Mouse (Mus musculus): ENCODE data around the gene Efcab14.
A peak's percentile ranks its signal among the peaks of the same experiment; 100 is the strongest.

The Efcab14 gene

DNA sequence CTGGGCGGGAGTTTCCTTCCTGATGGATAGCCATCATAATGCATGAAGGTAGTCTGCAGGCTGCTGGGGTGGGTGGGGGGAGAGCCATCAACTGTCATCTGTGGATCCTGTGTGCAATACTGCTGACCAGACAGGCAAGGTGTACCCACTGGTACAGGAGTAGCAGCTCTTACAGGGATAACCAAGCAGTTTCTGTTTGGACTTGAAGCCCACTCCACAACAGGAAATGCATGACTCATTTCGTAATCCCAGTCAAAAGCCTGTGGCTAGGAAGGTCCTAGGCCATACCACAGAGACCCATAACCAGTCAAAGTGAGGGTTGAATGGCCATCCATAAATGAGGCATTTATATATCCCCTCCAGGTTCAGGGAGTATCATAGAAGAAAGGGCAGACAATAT lies 40.1 kb downstream of the Efcab14 start:
- no peak for DNase-seq (ENCODE audit: low spot score)

DNA sequence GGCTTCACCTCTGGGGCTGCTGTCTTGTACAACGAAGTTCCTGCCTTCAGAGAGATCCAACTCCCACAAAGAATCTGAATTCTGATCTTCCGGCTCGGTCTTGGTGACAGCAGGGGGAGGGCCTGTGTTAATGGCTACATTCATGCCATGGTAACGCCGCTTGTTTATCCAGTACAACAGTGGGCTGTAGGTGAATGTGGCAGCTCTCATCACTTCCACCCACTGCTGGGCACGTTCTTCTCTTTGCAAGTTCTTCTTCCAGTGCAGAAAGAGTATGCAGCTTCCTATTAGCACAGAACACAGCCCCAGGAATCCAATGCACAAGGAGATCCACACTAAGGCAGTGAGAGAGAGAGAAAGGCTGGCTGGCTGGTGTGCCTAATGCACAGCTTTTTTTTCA lies 42.7 kb downstream of the Efcab14 start:
- no peak for DNase-seq (ENCODE audit: low spot score)

DNA sequence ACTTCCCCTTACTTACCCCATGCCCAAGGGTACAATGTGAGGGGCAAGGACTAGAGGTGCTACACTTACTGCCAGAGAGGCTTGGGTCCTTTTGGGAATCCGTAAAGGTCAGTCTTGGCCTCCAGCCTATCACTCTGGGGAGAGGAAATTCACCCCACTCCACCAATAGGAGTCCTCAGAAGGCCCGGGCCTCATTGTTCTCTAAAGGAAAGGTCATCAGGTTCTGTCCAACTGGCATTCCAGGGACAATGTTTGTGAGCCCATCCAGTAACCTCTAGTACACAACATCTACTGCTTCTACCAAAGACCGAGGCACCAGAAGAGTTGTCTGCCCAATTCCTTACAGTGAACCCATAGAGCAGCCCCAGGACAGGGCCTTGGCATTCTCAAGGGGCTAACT lies 43.4 kb downstream of the Efcab14 start, which contains the start of gene Tex38:
Gene Tex38 (minus strand): TSS at position 101 of the 400 bp plus-strand sequence.
- no peak for DNase-seq (ENCODE audit: low spot score)

DNA sequence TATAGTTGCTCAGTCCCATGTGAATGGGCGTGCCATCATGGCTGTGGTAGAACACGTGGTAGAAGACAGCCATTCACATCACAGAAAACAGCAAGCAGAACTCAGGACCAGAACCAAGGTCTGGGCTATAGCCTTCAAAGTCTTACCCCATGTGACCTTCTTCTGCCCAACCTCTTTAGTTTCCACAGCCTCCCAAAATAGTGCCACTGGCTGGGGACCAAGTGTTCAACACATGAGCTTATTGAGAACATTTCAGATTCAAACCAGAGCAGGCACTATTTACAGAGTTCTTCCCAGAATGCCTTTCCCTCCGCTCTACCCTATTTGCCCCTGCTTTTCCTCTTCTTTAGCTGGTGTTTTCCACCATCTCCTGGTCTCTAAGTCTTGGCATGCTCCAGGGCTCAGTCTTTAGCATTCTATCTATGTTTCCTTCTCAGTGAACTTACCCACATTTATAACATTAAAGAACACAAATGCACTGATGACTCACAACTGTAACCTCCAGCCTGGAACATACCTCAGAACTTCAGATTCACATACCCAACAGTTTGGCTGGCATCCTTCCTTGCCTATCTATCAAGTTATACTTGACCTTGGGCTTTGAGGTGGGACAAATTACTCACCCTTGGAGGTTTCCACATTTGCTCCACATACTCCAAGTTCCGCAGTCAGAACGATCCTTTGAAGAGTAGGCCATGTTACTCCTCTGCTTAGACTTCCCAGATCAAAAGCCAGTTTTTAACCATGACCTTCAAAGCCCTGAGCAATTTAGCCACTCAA lies 44.7 kb downstream of the Efcab14 start:
- no peak for DNase-seq (ENCODE audit: low spot score)

DNA sequence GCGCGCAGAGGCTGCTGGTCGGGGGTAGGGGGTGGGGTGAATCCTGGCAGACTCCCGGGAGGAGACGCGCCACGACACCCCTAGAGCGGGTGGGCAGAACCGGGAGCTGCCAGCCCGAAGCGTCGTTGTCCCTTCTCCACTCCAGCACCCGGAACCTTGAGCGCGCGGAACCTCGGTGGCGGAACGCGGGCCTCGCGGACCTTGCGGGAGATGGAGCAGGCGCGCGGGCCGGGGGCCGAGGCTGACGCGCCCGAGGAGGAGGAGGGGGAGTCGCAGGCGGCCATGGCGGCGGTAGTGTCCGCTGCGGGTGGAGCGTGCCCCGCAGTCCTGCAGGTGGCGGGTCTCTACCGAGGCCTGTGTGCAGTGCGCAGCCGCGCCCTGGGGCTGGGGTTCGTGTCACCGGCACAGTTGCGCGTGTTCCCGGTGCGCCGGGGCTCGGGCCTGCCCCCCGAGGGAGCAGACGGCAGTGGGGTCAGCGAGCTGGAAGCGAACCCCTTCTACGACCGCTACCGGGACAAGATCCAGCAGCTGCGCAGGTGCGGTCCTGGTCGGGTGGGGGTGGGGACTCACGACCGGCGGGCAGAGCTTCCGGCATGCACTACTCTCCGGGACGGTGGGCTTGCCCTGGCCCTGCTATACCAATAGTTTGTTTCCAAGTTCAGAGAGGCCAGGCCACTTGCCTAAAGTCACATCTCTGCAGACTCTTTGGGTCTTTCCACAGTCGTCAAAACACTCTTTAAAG lies 47.4 kb downstream of the Efcab14 start, which contains the start of gene Atpaf1:
Gene Atpaf1 (plus strand): TSS at position 44 of the 742 bp plus-strand sequence.
- DNase-seq (ENCODE audit: low spot score) = peak; percentile 71

DNA sequence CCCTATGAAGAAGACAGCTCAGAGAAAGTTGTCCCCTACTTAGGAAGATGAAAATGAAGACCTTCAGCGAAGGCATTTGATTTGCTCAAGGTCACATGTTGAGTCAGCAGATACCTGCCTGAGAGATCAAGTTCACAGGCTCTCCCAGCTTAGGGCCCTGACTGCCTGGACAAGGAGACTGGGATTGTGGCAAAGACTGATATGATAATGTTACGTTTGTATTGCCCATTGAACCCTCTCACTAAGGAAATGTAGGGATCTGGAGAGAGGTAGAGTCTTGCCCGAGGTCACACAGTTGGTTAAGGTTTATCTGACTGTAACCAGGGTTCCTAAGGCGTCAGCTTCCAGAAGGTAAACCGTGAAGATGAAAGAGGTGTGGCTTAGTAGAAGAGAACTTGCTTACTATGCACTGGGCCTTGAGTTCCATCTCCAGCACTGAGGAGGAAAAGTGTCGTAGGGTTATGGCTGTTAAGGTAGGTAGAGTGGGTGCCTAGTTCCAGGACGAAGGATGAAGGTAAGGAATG lies 48.0 kb downstream of the Efcab14 start:
- no peak for DNase-seq (ENCODE audit: low spot score)

DNA sequence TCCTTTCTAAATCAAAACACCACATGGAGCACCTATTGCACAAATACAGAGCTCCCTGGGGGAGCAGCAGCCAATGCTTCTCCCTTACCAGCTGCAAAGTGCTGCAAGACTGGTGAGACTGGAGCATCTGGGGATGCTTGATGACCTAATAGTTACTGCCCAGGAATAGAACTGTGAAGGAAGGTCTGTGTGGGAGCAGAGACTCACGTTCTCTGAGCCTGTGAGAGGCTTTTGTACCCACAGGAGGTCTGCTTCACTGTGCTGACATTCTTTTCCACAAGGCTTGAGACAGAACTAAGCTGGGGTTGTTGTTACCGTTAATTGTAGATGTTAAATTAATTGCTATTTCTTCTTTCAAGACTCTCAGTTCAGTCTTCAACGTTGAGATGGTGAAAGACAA lies 53.3 kb downstream of the Efcab14 start:
- no peak for DNase-seq (ENCODE audit: low spot score)

DNA sequence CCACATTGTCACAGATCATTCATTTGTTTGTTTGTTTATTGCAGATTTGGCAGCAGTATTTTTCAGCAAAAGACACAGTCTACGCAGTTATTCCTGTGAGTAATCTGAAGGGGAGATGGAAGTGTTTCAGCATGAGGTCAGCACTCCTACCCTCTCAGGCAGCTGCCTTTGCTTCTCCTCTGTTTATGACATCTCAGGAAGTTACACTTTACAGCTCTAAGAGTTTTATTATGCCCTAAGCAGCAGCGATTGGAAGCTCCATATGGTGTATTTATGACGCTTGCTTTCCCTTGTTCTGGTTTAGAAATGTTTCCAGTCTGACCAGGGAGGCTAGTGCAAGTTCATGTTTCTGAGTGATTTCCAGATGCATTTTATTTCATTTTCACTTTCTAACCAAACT lies 57.8 kb downstream of the Efcab14 start:
- DNase-seq (ENCODE audit: low spot score) = no peak

DNA sequence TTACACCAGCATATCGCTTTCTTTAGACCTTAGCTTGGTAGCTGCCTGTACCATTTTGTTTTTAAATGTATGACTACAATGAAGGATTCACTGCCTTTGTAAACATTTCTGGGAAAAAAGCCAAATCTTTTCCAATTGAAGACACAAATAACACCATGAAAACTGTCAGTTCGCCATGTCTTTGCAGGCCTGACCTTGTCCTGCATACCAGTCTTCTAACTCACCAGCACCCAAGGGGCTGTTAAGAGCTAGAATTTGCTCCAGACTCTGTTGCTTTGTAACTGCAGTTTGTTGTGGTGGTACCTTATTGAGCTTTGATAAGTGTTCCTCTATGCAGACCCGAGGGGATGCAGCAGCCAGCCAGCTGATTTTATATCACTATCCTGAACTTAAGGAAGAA lies 62.4 kb downstream of the Efcab14 start:
- no peak for DNase-seq (ENCODE audit: low spot score)

DNA sequence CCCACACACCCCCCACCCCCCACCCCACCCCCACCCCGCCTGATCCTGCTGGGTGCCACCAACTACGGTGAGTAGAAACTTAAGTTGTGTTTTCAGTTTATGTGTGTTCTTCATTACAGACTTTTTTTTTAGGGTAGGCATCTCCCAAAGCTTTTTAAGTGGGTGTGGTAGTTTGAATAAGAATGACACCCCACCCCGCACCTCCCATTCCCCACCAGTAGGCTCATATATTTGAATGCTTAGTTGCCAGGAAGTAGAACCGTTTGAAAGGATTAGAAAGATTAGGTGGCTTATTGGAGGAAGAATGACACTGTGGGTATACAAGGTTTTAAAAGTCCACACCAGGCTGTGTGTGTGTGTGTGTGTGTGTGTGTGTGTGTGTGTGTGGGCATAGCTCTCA lies 74.8 kb downstream of the Efcab14 start:
- no peak for DNase-seq (ENCODE audit: low spot score)

DNA sequence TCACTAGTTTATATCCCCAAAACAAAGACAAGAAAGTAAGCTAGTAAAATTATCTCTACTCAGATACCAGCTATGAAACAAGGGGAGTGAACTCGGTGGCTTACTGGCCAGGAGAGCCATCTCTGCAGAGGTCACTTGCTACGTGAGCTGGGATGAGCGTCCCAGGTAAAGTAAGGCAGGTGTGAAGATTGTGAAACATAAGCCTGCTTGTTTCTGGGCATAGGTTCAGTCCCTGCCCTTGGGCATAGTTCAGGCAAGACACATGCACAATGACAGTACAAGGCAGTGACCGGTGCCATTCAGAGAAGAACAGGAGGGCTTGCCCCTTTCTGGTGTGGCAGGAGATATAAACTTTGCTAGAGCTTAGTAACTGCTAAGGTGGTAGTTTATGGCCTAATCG lies 78.1 kb downstream of the Efcab14 start:
- DNase-seq (ENCODE audit: low spot score) = no peak

DNA sequence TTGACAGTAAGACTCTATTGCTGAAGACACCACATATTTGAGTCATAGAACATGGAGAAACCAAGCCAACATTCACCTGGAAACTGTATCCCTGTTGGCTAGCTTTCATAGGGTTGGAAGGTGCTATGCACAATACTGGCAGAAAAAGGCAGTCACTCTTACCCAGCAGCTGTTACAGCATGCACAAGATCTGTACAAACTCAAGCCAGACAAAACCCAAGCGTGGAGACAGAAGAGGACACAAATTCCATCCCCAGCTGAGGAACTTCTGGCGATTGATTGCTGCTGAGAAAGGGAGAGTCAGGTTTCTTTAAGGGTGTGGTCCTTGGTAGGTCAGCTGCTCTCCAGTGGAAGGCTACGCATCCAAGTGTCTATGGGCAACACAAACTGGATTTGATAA lies 82.7 kb downstream of the Efcab14 start:
- DNase-seq (ENCODE audit: low spot score) = no peak

DNA sequence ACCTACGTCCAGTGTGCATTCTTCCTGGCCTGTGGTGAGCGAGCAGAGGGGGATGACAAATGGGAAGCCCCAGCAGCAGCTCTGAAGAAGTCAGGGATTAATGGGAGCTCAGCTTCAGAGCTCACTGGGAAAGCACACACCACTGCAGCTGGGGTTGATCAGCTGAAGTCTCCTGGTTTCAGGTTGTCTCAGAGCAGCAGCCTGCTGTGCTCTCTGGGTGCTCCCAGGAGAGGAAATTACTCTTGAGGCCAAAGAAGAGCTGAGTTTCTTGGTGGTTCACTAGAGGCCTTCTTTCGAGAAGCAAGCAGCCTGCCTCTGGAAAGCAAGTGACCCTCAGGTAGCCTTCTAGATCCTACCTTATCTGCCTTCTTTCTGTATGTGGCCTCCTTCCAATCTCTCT lies 83.4 kb downstream of the Efcab14 start:
- DNase-seq (ENCODE audit: low spot score) = no peak

DNA sequence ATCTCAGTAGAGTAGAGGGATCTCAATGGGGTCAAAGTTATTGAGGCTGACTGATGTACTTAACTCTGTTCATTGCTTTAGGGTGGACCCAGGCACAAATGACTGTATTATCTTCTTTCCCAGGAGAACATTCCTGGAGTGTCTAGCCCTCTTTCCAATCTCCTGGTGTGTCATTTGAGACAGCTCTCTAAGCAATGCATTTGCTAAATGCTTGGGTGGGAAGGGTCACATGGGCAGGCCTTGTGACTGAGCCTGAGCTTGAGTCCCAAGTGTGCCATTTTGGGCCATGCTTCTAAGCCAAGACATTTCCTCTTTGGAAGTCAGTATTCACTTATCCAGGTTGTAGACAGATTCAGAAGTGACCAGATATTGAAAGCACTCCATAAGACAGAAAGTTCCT lies 83.9 kb downstream of the Efcab14 start:
- no peak for DNase-seq (ENCODE audit: low spot score)

DNA sequence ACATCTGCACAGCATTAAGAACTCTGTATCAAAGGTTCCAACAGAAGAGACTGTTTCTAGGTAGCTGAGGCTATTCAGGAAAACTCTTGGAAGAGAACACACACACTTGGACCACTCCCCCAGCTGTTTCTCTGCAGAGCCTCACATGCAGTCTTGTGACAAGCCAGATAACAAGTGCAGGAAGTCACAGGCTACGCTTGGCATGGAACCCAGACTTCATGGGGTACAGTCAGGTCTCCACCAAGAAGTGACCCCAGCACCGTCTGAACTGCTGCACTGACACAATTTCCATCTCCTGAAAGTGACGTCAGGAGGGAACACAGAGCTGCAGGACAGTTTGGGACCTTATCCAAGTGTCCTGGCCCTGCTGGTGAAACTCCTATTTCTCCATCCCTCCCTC lies 84.4 kb downstream of the Efcab14 start:
- DNase-seq (ENCODE audit: low spot score) = no peak

DNA sequence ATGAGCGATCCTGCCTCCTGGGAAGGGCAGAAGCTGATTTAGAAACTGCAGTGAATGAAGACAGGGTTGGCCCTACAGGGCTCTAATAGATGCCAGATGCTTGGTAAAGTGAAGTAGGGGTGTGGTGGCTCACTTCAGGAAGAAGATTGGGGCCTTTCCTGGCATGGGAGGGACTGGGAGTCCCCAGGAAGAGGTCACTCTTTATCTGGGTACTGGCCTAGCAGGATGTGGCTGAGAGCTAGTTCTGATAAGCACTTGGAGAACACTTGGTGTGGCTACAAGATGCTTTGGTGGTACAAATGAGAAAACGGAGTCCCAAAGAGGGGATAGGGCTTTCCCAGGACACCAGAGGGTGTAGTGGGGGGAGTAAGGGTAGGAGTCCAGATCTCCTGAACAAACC lies 86.6 kb downstream of the Efcab14 start:
- DNase-seq (ENCODE audit: low spot score) = no peak

DNA sequence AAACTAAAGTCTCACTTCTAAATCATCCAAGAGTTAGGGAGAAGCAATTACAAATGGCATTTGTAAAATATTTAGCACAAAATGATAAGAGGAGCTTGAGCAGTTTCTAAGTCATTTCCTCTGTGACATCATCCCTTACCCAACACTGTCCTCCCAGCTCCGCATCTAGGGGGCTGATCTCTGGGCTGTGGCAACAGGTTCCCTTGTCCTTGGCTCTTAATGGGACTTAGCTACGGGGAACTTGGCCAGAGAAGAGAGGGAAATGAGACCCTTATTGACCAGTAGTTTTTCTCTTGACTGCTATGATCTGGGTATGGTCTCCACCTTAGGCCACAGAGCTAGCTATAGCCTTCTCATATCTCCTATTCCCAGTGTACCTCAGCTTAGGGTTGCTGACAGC lies 87.7 kb downstream of the Efcab14 start:
- DNase-seq (ENCODE audit: low spot score) = no peak

All from ovary, postnatal 14 days (tissue).